Mouse (Mus musculus) erythroblast, adult 5-6 weeks (primary cell): ENCODE results near the gene Scrn1. TPM values are rescaled to one million over a fixed set of nuclear protein-coding genes. Genes with fewer than 3 reads are reported as not detected.

Source experiments
- ATAC-seq: replicated peaks from 2 replicates; pipeline ENCODE4 v1.8.0; 2016; ENCODE audit warnings: moderate number of reproducible peaks, mild to moderate bottlenecking, moderate TSS enrichment, inconsistent platforms; ENCODE audit not compliant: poor library complexity, low FRiP score, severe bottlenecking
- total RNA-seq, 2 experiments: library from RNA; stranded (forward) in 1 of 2; stranded (reverse) in 1 of 2; fragments of 150-400 nt in 1 of 2; fragments of 200-764, 138-1000 nt in 1 of 2; gene quantifications; 2 replicates each; pipeline versions ENCODE4 v1.2.3 to v1.2.4; 2015 to 2017; ENCODE audit warnings: low replicate concordance in 2 of 2

The Scrn1 gene
- total RNA-seq (2015; ENCODE audit: low replicate concordance) (not detected in 2 replicates), total RNA-seq (2017; ENCODE audit: low replicate concordance) (not detected in 2 replicates)

DNA sequence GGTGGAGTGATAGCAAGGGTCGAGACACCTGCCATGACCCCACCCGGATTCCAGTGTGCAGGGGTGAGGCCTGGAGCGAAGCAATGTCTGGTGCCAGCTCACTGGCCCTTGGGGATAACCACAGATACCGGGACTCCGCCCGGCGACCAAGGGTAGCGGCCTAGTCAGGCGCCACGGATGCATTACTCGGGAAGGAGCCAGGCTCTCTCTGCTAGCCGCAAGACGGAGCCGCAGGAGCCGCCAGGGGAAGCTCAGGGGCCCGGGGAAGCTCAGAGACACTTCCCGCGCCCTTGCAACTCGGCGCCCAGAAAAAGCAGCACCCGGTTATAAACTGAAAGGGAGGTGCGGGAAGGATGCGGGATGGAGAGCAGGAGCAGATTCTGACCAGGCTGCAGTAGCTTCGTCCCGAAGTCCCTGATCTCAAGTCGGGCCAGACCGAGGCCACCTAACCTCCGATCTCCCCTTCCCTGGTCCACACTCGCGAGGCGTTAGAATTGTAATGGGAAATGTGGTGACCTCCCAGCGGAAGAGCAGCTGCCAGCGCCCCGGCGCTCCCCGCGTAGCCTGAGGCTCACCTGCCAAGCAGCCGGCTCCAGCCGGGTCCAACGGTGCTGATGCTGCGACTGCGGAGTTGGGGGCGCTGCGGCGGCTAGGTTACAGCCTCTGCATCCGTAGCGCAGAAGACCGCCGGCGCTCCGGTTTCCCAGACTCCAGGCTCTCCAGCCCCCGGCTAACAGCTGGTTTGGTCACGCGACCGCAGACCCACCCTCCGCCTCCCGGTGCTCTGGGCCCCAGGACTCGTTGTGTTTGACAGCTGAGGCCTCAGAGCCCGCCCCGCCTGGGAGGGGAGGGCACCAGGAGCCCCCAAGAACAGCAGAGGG is at the start of gene Scrn1:
Gene Scrn1, minus strand, starts transcription at position 825 of the 881 bp plus-strand sequence.
- ATAC-seq = no peak

DNA sequence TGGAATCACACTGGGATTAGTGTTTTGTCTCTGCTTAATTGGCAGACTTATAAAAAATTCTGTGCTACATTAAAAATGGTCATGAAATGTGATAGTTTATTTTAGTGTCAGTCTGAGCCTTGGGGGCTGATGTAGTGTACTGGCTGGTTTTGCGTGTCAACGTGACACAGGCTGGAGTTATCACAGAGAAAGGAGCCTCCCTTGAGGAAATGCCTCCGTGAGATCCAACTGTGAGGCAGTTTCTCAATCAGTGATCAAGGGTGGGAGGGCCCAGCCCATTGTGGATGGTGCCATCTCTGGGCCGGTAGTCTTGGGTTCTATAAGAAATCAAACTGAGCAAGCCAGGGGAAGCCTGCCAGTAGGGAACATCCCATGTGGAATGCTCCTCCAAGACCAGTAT is 40.0 kb upstream of the Scrn1 start:
- no peak for ATAC-seq

DNA sequence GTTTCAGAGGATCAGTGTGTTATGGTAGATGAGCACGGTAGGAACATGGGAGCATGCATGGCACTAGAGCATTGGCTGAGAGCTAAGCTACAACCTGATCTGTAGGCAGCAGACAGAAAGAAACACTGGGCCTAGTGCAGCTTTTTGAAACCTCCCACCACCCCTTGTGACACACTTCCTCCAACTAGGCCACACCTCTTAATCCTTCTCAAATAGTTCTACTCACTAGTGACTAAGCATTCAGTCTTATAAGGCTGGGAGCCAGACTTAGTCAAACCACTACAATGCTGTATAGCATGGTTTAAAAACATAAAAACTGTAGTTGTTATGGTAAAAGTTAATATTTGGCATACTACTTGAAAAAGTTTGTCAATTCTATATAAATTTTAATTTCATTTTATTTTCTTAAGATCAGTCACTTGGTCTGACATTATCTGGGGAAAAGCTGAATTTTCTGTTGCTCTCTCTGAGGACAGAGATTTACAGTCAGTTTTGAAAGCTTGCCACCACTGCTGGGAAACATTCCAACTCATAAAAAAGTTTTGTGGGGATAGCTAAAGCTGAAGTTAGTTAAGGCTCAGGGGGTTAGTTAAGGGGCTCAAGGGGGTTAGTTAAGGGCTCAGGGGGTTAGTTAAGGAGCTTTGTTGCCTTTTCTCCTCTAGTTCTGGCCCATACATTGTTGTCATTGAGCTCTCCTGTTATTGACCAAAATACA is 37.9 kb upstream of the Scrn1 start:
- ATAC-seq = no peak

DNA sequence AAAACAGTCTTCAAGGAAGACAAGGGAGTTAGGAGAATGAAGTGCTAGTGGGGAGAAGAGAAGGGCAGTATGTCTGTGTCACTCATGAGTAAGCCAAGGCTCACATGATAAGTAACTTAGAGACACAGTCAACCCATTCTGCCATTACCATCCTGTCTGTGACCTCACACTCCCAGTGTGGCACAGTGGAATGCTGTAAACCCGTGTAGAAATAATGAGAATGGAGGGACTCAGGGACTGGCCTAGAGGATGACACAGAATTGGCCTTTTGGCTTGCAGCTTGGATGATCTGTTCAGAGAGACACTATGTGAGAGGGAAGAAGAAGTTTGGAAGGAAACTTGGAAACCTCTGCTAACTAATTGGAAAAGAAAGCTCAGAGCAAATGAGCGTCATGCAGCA is 36.6 kb upstream of the Scrn1 start:
- no peak for ATAC-seq

DNA sequence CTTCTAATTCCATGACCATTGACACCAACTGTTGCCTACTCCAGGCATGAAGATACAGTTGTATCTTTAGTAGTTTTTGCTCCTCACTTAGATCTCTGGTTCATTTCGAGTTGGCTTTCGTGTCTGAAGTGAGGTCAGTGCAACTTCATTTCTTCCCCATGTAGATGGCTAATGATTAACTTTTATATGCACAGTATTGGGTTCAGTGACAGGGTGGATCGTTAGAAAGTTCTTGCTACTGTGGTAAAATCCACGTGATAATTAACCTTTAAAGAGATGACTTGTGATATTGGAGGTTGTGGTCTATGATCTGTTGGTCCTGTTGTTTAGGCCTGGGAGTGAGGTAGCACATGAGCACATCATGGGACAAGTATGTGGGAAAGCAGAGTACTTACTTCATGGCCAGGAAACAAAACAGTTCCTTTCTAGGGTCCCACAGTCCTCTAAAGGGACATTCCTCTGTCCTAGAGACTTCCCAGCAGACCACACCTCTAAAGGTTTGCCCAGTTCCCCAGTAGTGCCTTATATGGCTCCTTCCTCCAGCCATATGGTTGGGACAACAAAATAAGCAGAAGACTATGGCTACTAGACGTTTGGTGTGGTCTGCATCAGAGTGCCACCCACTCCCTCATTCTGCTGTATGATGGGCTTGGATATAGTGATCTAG is 34.5 kb upstream of the Scrn1 start:
- ATAC-seq = no peak

DNA sequence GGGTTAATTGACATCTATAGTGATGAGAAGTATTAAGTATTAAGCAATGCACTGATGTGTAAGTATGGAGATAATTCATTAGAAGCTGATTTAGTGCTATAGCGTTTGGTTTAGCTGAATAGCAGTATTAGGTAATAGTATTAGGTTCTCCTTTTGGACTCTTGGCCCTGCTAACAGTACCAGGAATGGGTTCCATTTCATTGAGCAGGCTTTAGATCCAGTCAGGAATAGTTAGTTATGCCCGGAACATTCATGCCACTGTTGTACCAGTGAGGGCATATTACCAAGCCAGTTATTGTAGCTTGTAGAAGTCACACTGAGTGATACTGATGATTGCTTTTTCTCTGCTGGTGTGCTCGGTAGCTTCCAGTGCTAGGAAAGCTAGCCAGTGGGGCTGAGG is 31.4 kb upstream of the Scrn1 start:
- ATAC-seq = no peak

DNA sequence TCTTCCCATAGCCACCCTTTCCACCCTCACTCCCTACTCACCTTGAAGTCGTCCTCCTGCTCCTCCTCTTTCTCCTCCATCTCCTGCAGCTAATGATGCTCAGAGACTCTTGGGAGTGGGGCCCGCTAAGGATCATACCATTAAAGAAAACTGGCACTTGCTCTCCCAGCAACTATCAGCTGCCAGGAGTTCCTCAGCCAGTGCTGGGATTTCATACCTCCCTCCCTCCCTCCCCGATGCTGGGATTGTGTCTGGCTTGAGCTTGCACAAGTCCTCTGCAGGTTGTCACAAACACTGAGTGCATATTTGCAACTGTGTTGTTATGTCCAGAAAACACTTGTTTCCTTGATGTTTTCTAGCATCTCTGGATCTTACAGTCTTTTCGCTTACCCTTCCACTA is 30.9 kb upstream of the Scrn1 start, which contains the start of gene Fkbp14:
Gene Fkbp14, minus strand, starts transcription at position 101 of the 400 bp plus-strand sequence.
- ATAC-seq = no peak

DNA sequence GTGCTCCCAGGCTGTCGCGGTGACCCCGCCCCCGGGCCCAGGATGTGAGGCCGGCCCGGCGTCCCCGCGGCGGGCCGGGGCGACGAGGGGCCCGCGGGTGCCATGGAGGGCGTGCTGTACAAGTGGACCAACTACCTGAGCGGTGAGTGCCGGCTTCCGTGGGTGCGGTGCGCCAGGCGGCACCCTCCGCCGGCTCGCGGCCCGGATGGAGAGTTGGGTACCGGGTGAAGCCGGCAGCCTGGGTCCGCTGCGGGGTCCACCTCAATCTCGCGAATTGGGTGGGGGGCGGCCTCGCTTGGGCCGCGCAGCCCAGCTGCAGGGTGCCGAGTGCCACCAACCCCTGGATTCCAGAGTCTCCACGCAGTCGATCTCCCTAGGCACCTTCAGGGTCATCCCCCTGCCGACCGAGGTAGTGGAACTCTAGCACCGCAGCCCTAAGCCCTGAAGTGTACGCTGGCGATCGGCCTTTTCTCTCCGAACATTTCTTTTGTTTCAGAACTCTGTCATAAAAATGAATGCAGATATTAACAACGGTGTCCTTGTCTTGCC is 29.1 kb upstream of the Scrn1 start:
- no peak for ATAC-seq

DNA sequence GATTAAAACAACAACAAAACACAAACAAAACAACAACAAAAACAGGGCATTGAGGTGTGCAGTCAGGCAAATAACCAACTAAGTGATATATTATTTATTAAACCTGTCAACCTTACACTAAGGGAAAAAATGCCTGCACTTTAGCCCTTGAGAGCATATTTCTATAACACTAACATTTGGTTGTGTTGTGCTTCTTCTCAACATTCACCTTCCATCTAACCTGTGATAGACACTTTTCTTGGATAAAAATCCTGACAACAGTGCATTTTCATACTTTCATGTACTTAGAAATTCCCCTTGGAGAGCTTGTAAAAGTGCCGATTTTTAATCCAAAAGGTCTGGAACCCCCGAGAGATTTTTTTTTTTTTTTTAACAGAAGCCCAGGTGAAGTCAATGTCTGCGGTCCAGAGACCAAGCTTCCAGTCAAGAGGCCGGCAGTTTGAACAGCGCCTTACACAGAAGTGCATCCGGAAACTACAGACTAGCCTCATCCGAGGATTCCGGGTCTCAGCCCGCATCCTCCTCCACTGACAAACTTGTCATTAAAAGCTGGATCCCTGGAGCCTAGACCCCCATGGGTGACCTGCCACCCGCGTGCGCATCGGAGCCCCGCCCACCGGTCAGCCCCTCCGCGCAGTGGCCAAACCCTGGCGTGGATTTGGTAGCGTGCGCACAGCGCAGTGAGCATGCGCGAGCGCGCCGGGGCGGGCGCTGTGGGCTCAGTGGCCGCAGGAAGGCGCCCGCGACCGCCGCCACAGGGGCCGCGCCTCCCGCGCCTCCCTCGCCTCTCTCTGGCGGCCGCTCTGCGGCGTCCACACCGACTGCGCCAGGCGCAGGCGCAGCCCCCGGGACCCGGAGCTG is 28.4 kb upstream of the Scrn1 start, which contains the start of gene Plekha8:
Gene Plekha8, plus strand, starts transcription at position 643 of the 861 bp plus-strand sequence.
- ATAC-seq = peak; percentile 81

DNA sequence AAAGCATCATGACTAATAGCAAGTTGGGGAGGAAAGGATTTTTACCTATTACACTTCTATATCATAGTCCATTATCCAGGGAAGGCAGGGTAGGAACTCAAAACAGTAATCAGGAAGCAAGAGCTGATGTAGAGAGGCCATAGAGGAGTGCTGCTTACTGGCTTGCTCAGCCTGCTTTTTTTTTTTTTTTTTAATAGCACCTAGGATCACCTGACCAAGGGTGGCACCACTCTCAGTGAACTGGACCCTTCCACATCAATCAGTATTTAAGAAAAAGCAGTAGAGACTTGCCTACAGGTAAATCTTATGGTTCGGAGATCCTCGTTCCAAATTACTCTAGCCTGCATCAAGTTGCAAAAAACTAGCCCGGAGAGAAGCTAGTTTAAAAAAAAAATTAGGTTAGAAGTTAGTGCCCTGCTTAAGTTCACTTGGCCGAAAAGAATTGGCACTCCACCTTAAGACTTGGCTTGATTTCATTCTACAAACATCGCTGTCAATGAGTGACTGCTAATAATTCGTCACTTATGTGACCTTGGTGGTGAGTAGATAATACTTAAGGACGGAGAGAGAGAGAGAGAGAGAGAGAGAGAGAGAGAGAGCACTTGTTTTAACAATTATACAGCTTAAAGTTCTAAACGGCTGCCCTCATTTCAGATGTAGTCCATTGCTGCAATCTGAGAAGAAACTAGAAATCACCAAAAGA is 27.6 kb upstream of the Scrn1 start:
- no peak for ATAC-seq

DNA sequence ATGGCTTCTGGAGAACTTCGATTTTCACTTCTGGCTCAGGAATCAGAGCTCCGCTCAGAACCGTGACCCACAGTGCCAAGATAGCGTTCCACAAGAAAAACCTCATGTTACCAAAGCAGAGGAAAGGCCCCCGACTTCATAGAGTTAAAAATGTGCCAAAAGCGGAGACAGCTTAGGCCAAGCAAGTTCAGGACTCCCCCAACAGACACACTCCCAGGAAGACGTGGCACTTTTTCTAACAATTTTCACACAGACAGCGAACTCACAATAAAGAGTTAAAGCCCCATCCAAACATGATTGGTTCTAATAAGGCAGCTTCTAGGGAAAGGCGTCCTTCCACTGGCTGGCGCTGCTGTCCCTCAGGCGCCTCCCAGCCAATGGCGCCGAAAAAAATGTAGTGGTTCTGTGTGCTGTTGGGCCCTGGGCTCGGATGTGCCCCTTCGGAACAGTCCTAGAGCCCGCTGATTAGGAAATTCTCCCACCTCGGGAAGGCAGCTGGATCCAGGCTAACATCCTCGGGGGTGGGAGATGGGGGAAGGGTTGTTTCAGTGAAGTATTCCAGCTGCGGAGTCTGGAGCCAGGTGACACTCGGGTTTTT is 26.7 kb upstream of the Scrn1 start:
- peak; percentile 74 for ATAC-seq

DNA sequence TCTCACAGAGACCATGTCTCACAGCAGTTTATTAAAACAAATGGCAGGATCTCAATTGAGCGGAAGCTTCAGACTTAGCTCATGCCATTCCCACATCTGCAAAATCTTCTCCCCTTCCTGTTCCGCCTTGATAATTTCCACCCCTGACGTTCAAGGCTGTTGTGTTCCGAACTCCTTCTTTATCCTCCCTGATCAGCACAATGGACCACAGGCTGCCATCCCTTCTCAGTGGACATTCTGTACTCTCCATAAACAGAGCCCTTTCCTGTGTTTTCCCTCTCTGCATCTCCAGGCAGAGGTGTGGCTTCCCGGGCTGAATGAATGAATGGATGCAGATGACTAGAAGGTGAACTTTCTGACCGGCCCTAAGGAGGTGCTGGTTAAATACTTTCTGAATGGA is 25.5 kb upstream of the Scrn1 start:
- ATAC-seq = no peak

DNA sequence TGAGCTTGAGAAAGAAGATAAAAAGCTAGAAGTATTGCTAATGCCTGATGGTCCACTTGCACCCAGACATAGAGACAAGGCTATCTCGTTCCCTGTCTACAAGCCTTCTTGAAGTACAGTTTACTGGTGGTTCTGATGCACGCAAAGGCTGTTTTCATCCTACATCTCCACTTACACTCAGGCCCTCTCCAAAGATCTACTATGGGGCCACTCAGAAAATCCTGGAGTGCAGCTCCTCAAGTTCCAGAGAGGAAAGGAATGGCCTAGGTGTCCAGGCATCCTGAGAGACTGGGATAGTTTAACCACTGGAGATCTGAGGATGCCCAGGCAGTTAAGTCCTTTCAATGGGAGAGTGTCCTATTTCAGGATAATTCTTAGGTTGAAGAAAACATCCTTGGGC is 24.4 kb upstream of the Scrn1 start:
- ATAC-seq = no peak

DNA sequence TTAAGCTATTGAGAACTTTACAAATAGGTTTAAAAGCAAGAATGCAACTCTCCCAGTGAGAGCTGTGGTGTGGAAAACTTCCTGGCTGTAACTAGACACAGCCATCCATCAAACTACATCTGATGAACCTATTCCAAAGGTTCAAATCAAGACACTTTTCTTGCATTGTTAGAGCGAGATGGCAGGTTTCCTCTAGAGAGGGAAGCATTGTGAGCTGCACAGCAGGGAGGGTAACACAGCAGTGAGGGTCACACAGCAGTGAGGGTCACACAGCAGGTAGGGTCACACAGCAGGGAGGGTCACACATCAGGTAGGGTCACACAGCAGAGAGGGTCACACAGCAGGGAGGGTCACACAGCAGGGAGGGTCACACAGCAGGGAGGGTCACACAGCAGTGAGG is 21.9 kb upstream of the Scrn1 start:
- no peak for ATAC-seq

DNA sequence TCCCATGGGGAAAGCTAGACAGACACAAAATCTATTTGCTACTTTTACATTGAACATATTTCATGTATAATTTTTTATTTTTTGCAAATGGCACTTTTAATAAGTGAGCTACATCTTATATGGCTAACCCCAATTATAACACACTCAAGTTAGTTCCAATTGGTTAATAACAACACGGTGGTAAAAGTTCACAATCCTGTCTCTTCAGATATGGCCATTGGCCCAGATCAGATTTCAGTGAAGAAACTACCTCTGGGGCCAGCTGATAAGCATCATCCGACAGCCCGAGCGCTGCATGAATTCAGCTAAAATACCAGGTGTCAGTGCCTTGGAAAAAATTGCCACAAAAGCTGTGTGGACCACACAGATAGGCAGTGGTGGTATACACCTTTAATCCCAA is 21.4 kb upstream of the Scrn1 start:
- no peak for ATAC-seq

DNA sequence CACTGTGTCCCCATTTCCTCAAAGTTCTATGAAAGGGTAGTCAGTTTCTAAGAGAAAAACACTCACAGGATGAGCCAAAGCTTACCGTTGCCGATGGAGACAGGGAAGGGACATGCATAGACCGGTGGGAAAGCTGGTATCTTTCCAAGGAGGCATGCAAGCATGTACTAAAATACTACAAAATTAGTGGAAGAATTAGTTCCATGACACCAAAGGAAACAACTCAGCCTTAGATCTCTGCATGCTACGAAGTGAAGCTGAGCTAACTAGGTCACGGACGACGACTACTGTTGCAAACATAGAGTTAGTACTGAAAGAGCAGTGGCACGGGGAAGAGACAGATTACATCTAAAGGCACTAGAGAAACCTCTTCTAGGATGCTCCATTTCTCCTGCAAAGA is 20.6 kb upstream of the Scrn1 start:
- no peak for ATAC-seq

DNA sequence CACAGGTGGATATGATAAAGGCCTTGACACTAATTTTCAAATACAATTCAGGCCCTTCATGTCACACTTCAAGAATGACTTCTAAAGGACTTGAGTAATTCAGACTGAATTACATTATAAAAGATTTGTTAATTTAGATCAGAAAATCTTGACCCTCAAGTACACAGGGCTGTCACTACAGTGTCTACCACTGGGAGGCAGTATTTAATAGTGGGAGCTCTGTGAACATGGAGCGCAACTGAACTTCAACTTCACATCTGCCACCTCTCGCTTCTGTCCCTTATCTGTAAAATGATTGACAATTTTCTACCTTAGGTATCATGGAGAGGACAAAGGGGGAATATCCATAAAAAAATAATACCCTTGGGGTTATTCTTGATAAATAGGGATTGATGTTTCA is 19.9 kb upstream of the Scrn1 start:
- no peak for ATAC-seq

DNA sequence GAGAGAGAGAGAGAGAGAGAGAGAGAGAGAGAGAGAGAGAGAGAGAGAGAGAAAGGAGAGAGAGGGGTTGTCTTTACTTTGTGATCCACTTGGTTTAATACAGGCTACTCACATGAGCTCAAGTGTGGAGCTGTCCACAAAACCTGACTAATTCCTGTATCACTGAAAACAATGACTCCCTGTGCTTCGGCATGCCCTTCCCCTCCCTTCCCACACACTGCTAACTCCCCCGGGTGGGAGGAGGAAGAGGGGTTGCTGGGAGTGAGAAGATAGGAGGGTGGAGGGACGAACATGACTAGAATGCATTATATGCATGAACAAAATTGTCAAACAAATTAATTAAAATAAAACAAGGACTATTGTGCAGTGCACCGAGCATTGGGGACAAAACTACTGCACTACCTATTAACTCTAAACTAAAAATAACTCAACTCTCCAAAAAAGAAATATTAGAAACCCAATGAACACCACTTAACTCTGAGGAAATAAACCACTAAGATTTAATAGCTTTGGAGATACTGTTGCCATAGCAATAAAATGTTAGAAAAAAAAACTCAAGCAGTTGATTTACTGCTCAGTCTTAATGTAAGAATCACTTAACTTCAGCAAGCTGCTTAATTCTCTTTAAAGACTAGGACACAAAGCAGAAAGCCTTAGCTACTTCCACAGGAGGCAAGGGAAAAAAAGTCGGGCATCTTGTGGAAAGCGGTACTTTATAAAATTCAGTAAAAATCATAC is 7.1 kb upstream of the Scrn1 start:
- ATAC-seq = no peak
